Mouse (Mus musculus) megakaryocyte, embryonic 14.5 days (primary cell): ENCODE results near the gene Neurog1. TPM values are rescaled to one million over a fixed set of nuclear protein-coding genes. Genes with fewer than 3 reads are reported as not detected.

Experiments
- H3K27me3 ChIP-seq: replicated peaks from 2 replicates; pipeline ENCODE3; 2012; ENCODE audit warnings: inconsistent platforms
- H3K36me3 ChIP-seq: replicated peaks from 2 replicates; pipeline ENCODE3; 2012; ENCODE audit warnings: low read length, inconsistent platforms, mixed read lengths
- H3K4me1 ChIP-seq: 2 replicates; pipeline ENCODE4 v1.6.1; 2012; ENCODE audit warnings: inconsistent platforms
- H3K4me3 ChIP-seq: replicated peaks from 2 replicates; pipeline ENCODE3; 2012; ENCODE audit warnings: moderate library complexity, mild to moderate bottlenecking, inconsistent platforms
- H3K9me3 ChIP-seq: 2 replicates; pipeline ENCODE4 v1.6.1; 2012; ENCODE audit warnings: inconsistent platforms
- FLI1 ChIP-seq: IDR thresholded peaks from 2 replicates; pipeline ENCODE4 v1.6.1; 2012; ENCODE audit warnings: low read length, inconsistent platforms, mixed read lengths
- GATA1 ChIP-seq: IDR thresholded peaks from 3 replicates; pipeline ENCODE4 v1.6.1; 2012; ENCODE audit warnings: mixed read lengths, low read length, inconsistent platforms, borderline replicate concordance
- polyA plus RNA-seq: library from polyadenylated mRNA; stranded (reverse); fragments of >175 nt; gene quantifications from 2 replicates; pipeline ENCODE4 v1.2.3, GENCODE M21; 2012; ENCODE audit warnings: low replicate concordance; ENCODE audit not compliant: insufficient read depth

Neurog1 gene
- polyA plus RNA-seq, 1 experiment: not detected

GRCm38 (mm10) chr13:56259926-56260250 lies 7.9 kb upstream of the Neurog1 start:
- no peaks in the 10 kb centered on the region for H3K36me3 ChIP-seq
- peaks cover 6% of the 10 kb centered on the region for H3K9me3 ChIP-seq
- peaks cover 8% of the 10 kb centered on the region; the same call in 1 of the 2 replicates for H3K4me1 ChIP-seq
- no peak for TF ChIP-seq FLI1
- no peak for TF ChIP-seq GATA1
- H3K4me3 ChIP-seq: no peak overlapping the region
- peaks cover 91% of the 10 kb centered on the region for H3K27me3 ChIP-seq

- H3K27me3 ChIP-seq: peaks cover 94% of the 10 kb centered on the region
- no peaks in the 10 kb centered on the region for H3K36me3 ChIP-seq
- TF ChIP-seq GATA1: no peak
- TF ChIP-seq FLI1: no peak
- H3K4me1 ChIP-seq: peaks cover 8% of the 10 kb centered on the region; the same call in 1 of the 2 replicates
- peak overlapping the region; percentile 62 for H3K4me3 ChIP-seq
- H3K9me3 ChIP-seq: peaks cover 2% of the 10 kb centered on the region; the same call in 1 of the 2 replicates
Observed at GRCm38 (mm10) chr13:56259021-56259925, 7.3 kb upstream of the Neurog1 start.

- Histone ChIP-seq H3K36me3 (no peaks in the 10 kb centered on the region), H3K4me3 (peak overlapping the region; percentile 62), H3K9me3 (peaks cover 2% of the 10 kb centered on the region; the same call in 1 of the 2 replicates), H3K27me3 (peaks cover 97% of the 10 kb centered on the region), H3K4me1 (peaks cover 8% of the 10 kb centered on the region; the same call in 1 of the 2 replicates)
- TF ChIP-seq GATA1 (no peak), FLI1 (no peak)
Observed at GRCm38 (mm10) chr13:56258196-56259020, 6.4 kb upstream of the Neurog1 start.

- peaks cover 2% of the 10 kb centered on the region; the same call in 1 of the 2 replicates for H3K9me3 ChIP-seq
- H3K36me3 ChIP-seq: no peaks in the 10 kb centered on the region
- H3K4me1 ChIP-seq: peaks cover 8% of the 10 kb centered on the region; the same call in 1 of the 2 replicates
- H3K27me3 ChIP-seq: peaks cover 100% of the 10 kb centered on the region
- no peak for TF ChIP-seq GATA1
- TF ChIP-seq FLI1: no peak
- no peak overlapping the region for H3K4me3 ChIP-seq
Observed at GRCm38 (mm10) chr13:56257469-56258153, 5.6 kb upstream of the Neurog1 start.

GRCm38 (mm10) chr13:56256716-56257299 lies 4.8 kb upstream of the Neurog1 start:
- no peak overlapping the region for H3K4me3 ChIP-seq
- H3K4me1 ChIP-seq: peaks cover 11% of the 10 kb centered on the region
- H3K9me3 ChIP-seq: peaks cover 2% of the 10 kb centered on the region; the same call in 1 of the 2 replicates
- no peak for TF ChIP-seq GATA1
- TF ChIP-seq FLI1: no peak
- no peaks in the 10 kb centered on the region for H3K36me3 ChIP-seq
- H3K27me3 ChIP-seq: peaks cover 100% of the 10 kb centered on the region

GRCm38 (mm10) chr13:56253379-56253778 lies 1.4 kb upstream of the Neurog1 start:
- Histone ChIP-seq H3K27me3 (peaks cover 99% of the 10 kb centered on the region), H3K4me1 (peaks cover 13% of the 10 kb centered on the region), H3K4me3 (no peak overlapping the region), H3K9me3 (peaks cover 8% of the 10 kb centered on the region; the same call in 1 of the 2 replicates), H3K36me3 (no peaks in the 10 kb centered on the region)
- no peak for TF ChIP-seq FLI1
- no peak for TF ChIP-seq GATA1

- peaks cover 13% of the 10 kb centered on the region for H3K4me1 ChIP-seq
- peaks cover 98% of the 10 kb centered on the region for H3K27me3 ChIP-seq
- no peaks in the 10 kb centered on the region for H3K36me3 ChIP-seq
- H3K4me3 ChIP-seq: no peak overlapping the region
- peaks cover 8% of the 10 kb centered on the region; the same call in 1 of the 2 replicates for H3K9me3 ChIP-seq
- TF ChIP-seq GATA1: no peak
- TF ChIP-seq FLI1: no peak
Observed at GRCm38 (mm10) chr13:56252783-56253182, 820 bp upstream of the Neurog1 start.

- Histone ChIP-seq H3K9me3 (peaks cover 8% of the 10 kb centered on the region; the same call in 1 of the 2 replicates), H3K4me1 (peaks cover 13% of the 10 kb centered on the region), H3K36me3 (no peaks in the 10 kb centered on the region), H3K27me3 (peaks cover 98% of the 10 kb centered on the region), H3K4me3 (no peak overlapping the region)
- TF ChIP-seq FLI1: no peak
- TF ChIP-seq GATA1: no peak
Observed at GRCm38 (mm10) chr13:56251176-56251923, 613 bp downstream of the Neurog1 start.
